Mouse (Mus musculus): ENCODE measurements around the gene Olfr311. TPM values are rescaled to one million over a fixed set of nuclear protein-coding genes. Genes with fewer than 3 reads are reported as not detected.
A peak's percentile ranks its signal among the peaks of the same experiment; 100 is the strongest.
"Not testable (repeated sequence)": the region's sequence is repeated elsewhere in the genome, so short reads cannot be mapped to it uniquely, and the experiment has no call there.

Gene Olfr311
- polyA plus RNA-seq, 1 experiment from 2014 or later: not detected

DNA sequence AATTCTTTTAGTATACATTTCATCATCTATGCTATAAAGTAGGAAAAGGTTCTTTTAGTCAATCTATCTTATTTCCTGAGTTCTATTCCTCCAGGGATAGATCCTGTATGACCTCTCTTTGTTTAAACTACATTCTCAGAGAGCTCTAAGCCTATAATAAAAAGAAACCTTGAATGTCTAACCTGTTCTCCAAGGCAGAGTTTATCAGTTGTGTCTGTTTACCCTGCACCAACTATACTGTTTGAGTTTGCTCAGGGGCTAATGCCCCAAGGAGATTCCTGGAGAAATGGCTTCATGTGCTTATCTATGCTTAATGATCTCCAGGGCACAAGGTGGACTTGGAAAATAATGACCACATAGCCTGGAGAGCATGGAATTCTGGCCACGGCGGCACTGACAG lies 34.7 kb upstream of the Olfr311 start:
- WGBS: 69% methylated on average over 2 of the region's 2 CpGs
- no peak for DNase-seq (ENCODE audit: low spot score)
- H3K4me3 ChIP-seq (replicated peaks; ENCODE audit: low read length): no peak overlapping the region

DNA sequence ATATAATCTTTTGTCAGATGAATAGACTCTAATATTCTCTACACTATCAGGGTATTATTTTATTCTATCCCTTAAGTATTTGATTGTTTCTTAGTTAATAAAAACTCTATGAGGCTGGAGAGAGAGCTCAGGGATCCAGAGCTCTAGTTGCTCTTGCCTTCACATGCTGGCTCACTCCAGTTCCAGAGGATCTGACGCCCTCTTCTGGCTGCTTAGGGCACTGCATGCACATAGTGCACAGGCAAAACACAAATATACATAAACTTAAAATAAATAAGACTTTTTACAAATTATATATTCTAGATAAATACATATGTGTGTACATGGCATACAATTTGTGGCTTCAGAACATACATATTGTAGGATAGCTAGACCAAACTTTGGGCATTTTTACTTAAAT lies 27.1 kb upstream of the Olfr311 start:
- Histone ChIP-seq H3K4me3 (replicated peaks; ENCODE audit: low read length) (no peak overlapping the region), H3K4me1 (replicated peaks; ENCODE audit: control insufficient read depth, insufficient read depth, low read length) (no peaks in the 10 kb centered on the region), H3K9me3 (ENCODE audit: control insufficient read depth, low read length) (no peaks in the 10 kb centered on the region), H3K36me3 (replicated peaks; ENCODE audit: control insufficient read depth, insufficient read depth) (no peaks in the 10 kb centered on the region), H3K4me2 (replicated peaks) (no peak overlapping the region), H3K27me3 (ENCODE audit: control insufficient read depth, insufficient read depth, low read length) (no peaks in the 10 kb centered on the region), H3K27ac (no peak overlapping the region), H3K9ac (no peak overlapping the region)
- WGBS: 3% methylated on average over 1 of the region's 1 CpGs
- ATAC-seq (ENCODE audit: low FRiP score): no peak
- DNase-seq (ENCODE audit: low spot score): no peak

More for the DNA sequence above, 34.7 kb upstream of the Olfr311 start:
- Histone ChIP-seq H3K4me2 (replicated peaks) (no peak overlapping the region), H3K27me3 (ENCODE audit: control insufficient read depth, insufficient read depth, low read length) (no peaks in the 10 kb centered on the region), H3K9ac (no peak overlapping the region), H3K36me3 (replicated peaks; ENCODE audit: control insufficient read depth, insufficient read depth) (no peaks in the 10 kb centered on the region), H3K4me1 (replicated peaks; ENCODE audit: control insufficient read depth, insufficient read depth, low read length) (peaks cover 10% of the 10 kb centered on the region), H3K9me3 (ENCODE audit: control insufficient read depth, low read length) (no peaks in the 10 kb centered on the region), H3K27ac (no peak overlapping the region)
- no peak for ATAC-seq (ENCODE audit: low FRiP score)

DNA sequence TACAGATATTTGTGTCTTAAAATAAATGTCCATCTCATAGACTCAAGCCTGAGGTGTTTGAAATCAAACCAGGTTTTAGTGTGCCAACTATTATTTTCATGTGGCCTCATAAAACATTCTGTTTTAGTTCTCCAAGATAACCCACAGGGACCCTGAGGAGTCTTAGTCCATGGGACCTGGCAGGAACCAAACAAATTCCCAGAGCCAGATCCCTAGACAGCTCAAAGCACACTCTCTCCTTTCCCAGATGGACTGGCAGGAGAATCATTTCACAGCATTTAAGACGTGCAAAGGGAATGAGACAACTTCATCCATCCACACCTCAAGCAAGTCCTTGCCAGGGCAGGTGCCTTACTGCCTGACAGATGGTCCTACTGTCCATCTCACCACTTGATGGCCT lies 24.4 kb upstream of the Olfr311 start, which contains the start of gene Olfr313:
Gene Olfr313 (plus strand): TSS at position 301 of the 400 bp plus-strand sequence.
- not testable (repeated sequence) for H3K9me3 ChIP-seq (ENCODE audit: control insufficient read depth, low read length); H3K27me3 ChIP-seq (ENCODE audit: control insufficient read depth, insufficient read depth, low read length); DNase-seq (ENCODE audit: low spot score); H3K36me3 ChIP-seq (replicated peaks; ENCODE audit: control insufficient read depth, insufficient read depth); ATAC-seq (ENCODE audit: low FRiP score); H3K9ac ChIP-seq; H3K27ac ChIP-seq; H3K4me2 ChIP-seq (replicated peaks); H3K4me1 ChIP-seq (replicated peaks; ENCODE audit: control insufficient read depth, insufficient read depth, low read length); H3K4me3 ChIP-seq (replicated peaks; ENCODE audit: low read length)
- WGBS: 54% methylated on average over 1 of the region's 1 CpGs

- no peaks in the 10 kb centered on the region for H3K36me3 ChIP-seq (replicated peaks; ENCODE audit: control insufficient read depth, insufficient read depth)
- no peak for ATAC-seq (ENCODE audit: low FRiP score)
- no peaks in the 10 kb centered on the region for H3K27me3 ChIP-seq (ENCODE audit: control insufficient read depth, insufficient read depth, low read length)
- H3K27ac ChIP-seq: no peak overlapping the region
- H3K4me3 ChIP-seq (replicated peaks; ENCODE audit: low read length): no peak overlapping the region
- WGBS: 78% methylated on average over 1 of the region's 1 CpGs
- DNase-seq (ENCODE audit: low spot score): no peak
- H3K4me2 ChIP-seq (replicated peaks): no peak overlapping the region
- no peaks in the 10 kb centered on the region for H3K9me3 ChIP-seq (ENCODE audit: control insufficient read depth, low read length)
- H3K9ac ChIP-seq: no peak overlapping the region
- no peaks in the 10 kb centered on the region for H3K4me1 ChIP-seq (replicated peaks; ENCODE audit: control insufficient read depth, insufficient read depth, low read length)
Measured at GRCm38 (mm10) chr11:58815676-58816075, 23.4 kb upstream of the Olfr311 start.

- not testable (repeated sequence) for H3K4me2 ChIP-seq (replicated peaks); H3K9ac ChIP-seq; DNase-seq (ENCODE audit: low spot score); H3K4me1 ChIP-seq (replicated peaks; ENCODE audit: control insufficient read depth, insufficient read depth, low read length); H3K27me3 ChIP-seq (ENCODE audit: control insufficient read depth, insufficient read depth, low read length); H3K27ac ChIP-seq; H3K9me3 ChIP-seq (ENCODE audit: control insufficient read depth, low read length); H3K36me3 ChIP-seq (replicated peaks; ENCODE audit: control insufficient read depth, insufficient read depth); H3K4me3 ChIP-seq (replicated peaks; ENCODE audit: low read length); ATAC-seq (ENCODE audit: low FRiP score)
Measured at GRCm38 (mm10) chr11:58828937-58829336, 10.1 kb upstream of the Olfr311 start, which contains the start of gene Olfr312. Olfr312 (plus strand) TSS chr11:58829237.

- no peaks in the 10 kb centered on the region for H3K9me3 ChIP-seq (ENCODE audit: control insufficient read depth, low read length)
- H3K36me3 ChIP-seq (replicated peaks; ENCODE audit: control insufficient read depth, insufficient read depth): no peaks in the 10 kb centered on the region
- no peak for DNase-seq (ENCODE audit: low spot score)
- WGBS: 88% methylated on average over 3 of the region's 3 CpGs
- no peak overlapping the region for H3K9ac ChIP-seq
- H3K4me3 ChIP-seq (replicated peaks; ENCODE audit: low read length): no peak overlapping the region
- no peaks in the 10 kb centered on the region for H3K27me3 ChIP-seq (ENCODE audit: control insufficient read depth, insufficient read depth, low read length)
- no peak overlapping the region for H3K4me2 ChIP-seq (replicated peaks)
- no peak for ATAC-seq (ENCODE audit: low FRiP score)
- H3K27ac ChIP-seq: no peak overlapping the region
- H3K4me1 ChIP-seq (replicated peaks; ENCODE audit: control insufficient read depth, insufficient read depth, low read length): no peaks in the 10 kb centered on the region
Measured at GRCm38 (mm10) chr11:58829764-58830163, 9.3 kb upstream of the Olfr311 start.

GRCm38 (mm10) chr11:58832541-58832940 lies 6.5 kb upstream of the Olfr311 start:
- not testable (repeated sequence) for DNase-seq (ENCODE audit: low spot score); H3K27me3 ChIP-seq (ENCODE audit: control insufficient read depth, insufficient read depth, low read length); H3K4me1 ChIP-seq (replicated peaks; ENCODE audit: control insufficient read depth, insufficient read depth, low read length); H3K4me3 ChIP-seq (replicated peaks; ENCODE audit: low read length); H3K9me3 ChIP-seq (ENCODE audit: control insufficient read depth, low read length); H3K4me2 ChIP-seq (replicated peaks); ATAC-seq (ENCODE audit: low FRiP score); H3K36me3 ChIP-seq (replicated peaks; ENCODE audit: control insufficient read depth, insufficient read depth); H3K9ac ChIP-seq; H3K27ac ChIP-seq
- WGBS: 92% methylated on average over 3 of the region's 3 CpGs

DNA sequence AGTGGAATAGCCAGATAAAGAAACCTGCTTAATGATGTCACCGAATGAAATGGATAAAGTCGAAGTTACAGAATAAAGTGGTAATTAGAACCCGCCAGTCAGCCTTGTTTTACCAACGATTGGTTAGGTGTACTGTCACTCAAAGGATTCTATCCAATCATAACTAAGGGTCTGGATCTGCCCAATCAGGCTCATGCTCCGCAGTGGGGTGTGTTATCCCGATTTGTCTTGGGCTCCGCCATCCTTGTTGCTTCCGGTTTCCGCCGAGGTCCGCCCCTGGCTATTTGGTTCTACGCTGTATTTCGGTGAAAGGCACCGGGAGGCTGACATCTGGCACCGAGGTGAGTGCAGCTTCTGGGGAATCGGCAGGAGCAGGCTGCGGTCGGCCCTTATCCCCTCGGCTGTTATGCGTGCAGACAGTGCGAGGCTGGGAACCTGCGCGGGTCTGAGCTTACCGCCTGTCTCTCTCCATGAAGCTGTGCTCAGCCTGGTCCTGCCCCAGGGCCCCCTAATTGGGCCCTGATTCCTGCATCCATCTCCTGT lies 7.9 kb downstream of the Olfr311 start, which contains the start of gene Gm12258:
Gene Gm12258 (plus strand): TSS at position 240 of the 543 bp plus-strand sequence.
- peak within 1 kb of the TSS; percentile 78 for H3K4me3 ChIP-seq (replicated peaks; ENCODE audit: low read length)
- peak within 1 kb of the TSS; percentile 82 for H3K4me2 ChIP-seq (replicated peaks)
- H3K9ac ChIP-seq: peak within 1 kb of the TSS; percentile 88
- no peaks in the 10 kb centered on the region for H3K27me3 ChIP-seq (ENCODE audit: control insufficient read depth, insufficient read depth, low read length)
- ATAC-seq (ENCODE audit: low FRiP score): peak; percentile 100
- H3K27ac ChIP-seq: peak within 1 kb of the TSS; percentile 91
- H3K4me1 ChIP-seq (replicated peaks; ENCODE audit: control insufficient read depth, insufficient read depth, low read length): peaks cover 13% of the 10 kb centered on the region
- peak; percentile 99 for DNase-seq (ENCODE audit: low spot score)
- 2% methylated on average over 24 of the region's 24 CpGs for WGBS
- H3K36me3 ChIP-seq (replicated peaks; ENCODE audit: control insufficient read depth, insufficient read depth): peaks cover 27% of the 10 kb centered on the region
- H3K9me3 ChIP-seq (ENCODE audit: control insufficient read depth, low read length): no peaks in the 10 kb centered on the region

DNA sequence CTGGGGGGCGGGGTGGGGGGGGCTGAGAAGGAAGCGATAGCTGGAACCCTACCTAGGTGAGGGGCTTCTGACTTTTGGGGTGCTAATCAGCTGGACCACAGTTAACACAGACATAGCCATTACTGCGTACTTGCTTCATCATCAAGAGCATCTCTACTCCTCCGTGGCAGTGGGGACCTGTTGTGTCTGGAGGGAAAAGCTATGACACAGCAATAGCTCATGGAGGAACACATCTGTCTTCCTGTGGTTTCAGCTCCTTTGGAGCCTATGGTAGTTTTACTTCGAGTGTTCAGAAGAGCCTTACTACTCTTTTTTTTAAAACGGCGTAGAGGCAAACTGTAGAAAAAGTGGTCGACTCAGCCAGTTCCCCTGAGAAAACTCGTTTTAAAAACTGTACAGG lies 8.6 kb downstream of the Olfr311 start:
- Histone ChIP-seq H3K4me3 (replicated peaks; ENCODE audit: low read length) (peak overlapping the region; percentile 78), H3K36me3 (replicated peaks; ENCODE audit: control insufficient read depth, insufficient read depth) (peaks cover 33% of the 10 kb centered on the region), H3K4me1 (replicated peaks; ENCODE audit: control insufficient read depth, insufficient read depth, low read length) (peaks cover 13% of the 10 kb centered on the region), H3K9me3 (ENCODE audit: control insufficient read depth, low read length) (no peaks in the 10 kb centered on the region), H3K27ac (peak overlapping the region; percentile 91; the same call in 1 of the 2 replicates), H3K9ac (peak overlapping the region; percentile 88), H3K27me3 (ENCODE audit: control insufficient read depth, insufficient read depth, low read length) (no peaks in the 10 kb centered on the region), H3K4me2 (replicated peaks) (peak overlapping the region; percentile 82)
- WGBS: 49% methylated on average over 9 of the region's 9 CpGs
- ATAC-seq (ENCODE audit: low FRiP score) (0 out of 2 replicates have a peak, but pooled peaks have one; percentile 5), DNase-seq (ENCODE audit: low spot score) (no peak)

DNA sequence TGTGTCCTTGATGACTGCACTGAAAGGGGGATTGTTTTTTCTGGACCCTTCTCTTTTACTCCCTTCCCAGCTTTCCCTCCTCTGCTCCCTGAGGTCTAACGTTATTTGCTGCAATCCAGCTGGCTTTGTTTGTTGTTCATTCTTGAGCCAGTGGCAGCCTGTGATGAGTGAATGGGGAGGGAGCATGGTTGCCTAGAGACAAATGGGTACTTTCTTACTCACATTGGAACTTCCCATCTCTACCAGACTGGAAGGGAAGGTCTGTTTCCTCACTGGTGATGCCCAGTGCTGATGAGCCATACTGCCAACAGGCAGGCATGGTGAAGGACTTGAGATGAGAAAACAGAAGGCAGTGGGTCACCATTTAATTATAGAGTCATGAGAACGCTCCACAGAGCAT lies 10.7 kb downstream of the Olfr311 start:
- Histone ChIP-seq H3K9me3 (ENCODE audit: control insufficient read depth, low read length) (no peaks in the 10 kb centered on the region), H3K27me3 (ENCODE audit: control insufficient read depth, insufficient read depth, low read length) (no peaks in the 10 kb centered on the region), H3K27ac (no peak overlapping the region), H3K4me3 (replicated peaks; ENCODE audit: low read length) (no peak overlapping the region), H3K36me3 (replicated peaks; ENCODE audit: control insufficient read depth, insufficient read depth) (peaks cover 54% of the 10 kb centered on the region), H3K4me2 (replicated peaks) (no peak overlapping the region), H3K9ac (no peak overlapping the region), H3K4me1 (replicated peaks; ENCODE audit: control insufficient read depth, insufficient read depth, low read length) (peaks cover 13% of the 10 kb centered on the region)
- 67% methylated on average over 2 of the region's 2 CpGs for WGBS
- no peak for DNase-seq (ENCODE audit: low spot score)
- no peak for ATAC-seq (ENCODE audit: low FRiP score)

Measured in hindbrain, embryonic 14.5 days (tissue).